Mouse (Mus musculus) CH12.LX (cell line): ENCODE results near the gene Keg1. TPM values are rescaled to one million over a fixed set of nuclear protein-coding genes. Genes with fewer than 3 reads are reported as not detected.

ENCODE experiments used
- DNase-seq: peaks from one replicate; pipeline ENCODE4 v3.0.0-alpha.2; 2013; ENCODE audit errors: extremely low read depth
- H3K27ac ChIP-seq: 2 replicates; pipeline ENCODE4 v1.5.1; 2012; ENCODE audit warnings: low read depth, mild to moderate bottlenecking, control low read depth, moderate library complexity; ENCODE audit not compliant: insufficient read depth
- H3K27me3 ChIP-seq: replicated peaks from 2 replicates; pipeline ENCODE3; 2012; ENCODE audit warnings: inconsistent platforms
- H3K36me3 ChIP-seq, 2 experiments: replicated peaks in 1 of 2; 2 replicates each; pipeline versions ENCODE3 to v1.6.1; 2012; ENCODE audit warnings: inconsistent platforms in 1 of 2, low read length in 1 of 2, mild to moderate bottlenecking in 1 of 2, mixed read lengths in 1 of 2, moderate library complexity in 1 of 2; ENCODE audit not compliant: control insufficient read depth in 1 of 2, insufficient read depth in 1 of 2
- H3K4me1 ChIP-seq, 2 experiments: 2 replicates each; pipeline ENCODE4 v1.6.1; 2012; ENCODE audit warnings: inconsistent platforms in 1 of 2, moderate library complexity in 1 of 2; ENCODE audit not compliant: insufficient read depth in 2 of 2, control insufficient read depth in 1 of 2
- H3K4me2 ChIP-seq: 2 replicates; pipeline ENCODE4 v1.6.1; 2012; ENCODE audit warnings: low read depth, mild to moderate bottlenecking, control low read depth; ENCODE audit not compliant: poor library complexity, insufficient read depth, severe bottlenecking
- H3K4me3 ChIP-seq, 3 experiments: fragments of 150-350 bp in 1 of 3; sonication (generic) in 1 of 3; replicated peaks in 1 of 3; 2 replicates each; pipeline versions ENCODE3 to v1.5.1; 2011 to 2012; ENCODE audit warnings: low read depth in 2 of 3, low read length in 2 of 3, mild to moderate bottlenecking in 2 of 3, moderate library complexity in 2 of 3, control low read depth in 1 of 3, improper control_type of control experiment in 1 of 3, inconsistent platforms in 1 of 3, mixed read lengths in 1 of 3; ENCODE audit not compliant: poor library complexity in 1 of 3
- H3K79me2 ChIP-seq: replicated peaks from 2 replicates; pipeline ENCODE4 v1.6.1; 2012; ENCODE audit warnings: mild to moderate bottlenecking, moderate library complexity; ENCODE audit not compliant: control insufficient read depth, poor library complexity, insufficient read depth, severe bottlenecking; ENCODE audit errors: extremely low read depth
- H3K9ac ChIP-seq: 2 replicates; pipeline ENCODE4 v1.6.1; 2012; ENCODE audit warnings: low read depth, mild to moderate bottlenecking, control low read depth, moderate library complexity; ENCODE audit not compliant: insufficient read depth
- H3K9me3 ChIP-seq: replicated peaks from 2 replicates; pipeline ENCODE3; 2012; ENCODE audit warnings: low read length, inconsistent platforms, mixed read lengths
- BHLHE40 ChIP-seq: IDR thresholded peaks from 2 replicates; pipeline ENCODE4 v1.6.1; 2011; ENCODE audit warnings: mild to moderate bottlenecking, low read depth, low read length, improper control_type of control experiment
- CHD2 ChIP-seq: IDR thresholded peaks from 2 replicates; pipeline ENCODE4 v1.6.1; 2011; ENCODE audit warnings: low read length, improper control_type of control experiment
- CTCF ChIP-seq, 2 experiments: IDR thresholded peaks in 1 of 2; conservative IDR thresholded peaks in 1 of 2; 2 replicates each; pipeline ENCODE4 v1.5.1; 2011 to 2012; ENCODE audit warnings: low read depth in 2 of 2, low read length in 2 of 2, improper control_type of control experiment in 1 of 2, inconsistent platforms in 1 of 2, mild to moderate bottlenecking in 1 of 2, moderate library complexity in 1 of 2
- ETS1 ChIP-seq: conservative IDR thresholded peaks from 2 replicates; pipeline ENCODE4 v1.6.1; 2012; ENCODE audit warnings: low read depth, mild to moderate bottlenecking, inconsistent platforms, low read length, improper control_type of control experiment, moderate library complexity
- GABPA ChIP-seq: IDR thresholded peaks from 2 replicates; pipeline ENCODE4 v1.6.1; 2012; ENCODE audit warnings: low read depth, low read length, improper control_type of control experiment, inconsistent platforms; ENCODE audit not compliant: insufficient replicate concordance
- HCFC1 ChIP-seq: IDR thresholded peaks from 2 replicates; pipeline ENCODE4 v1.6.1; 2012; ENCODE audit warnings: low read depth, mild to moderate bottlenecking, inconsistent platforms, low read length, improper control_type of control experiment
- MAFK ChIP-seq: IDR thresholded peaks from 2 replicates; pipeline ENCODE4 v1.6.1; 2011; ENCODE audit warnings: low read length, improper control_type of control experiment; ENCODE audit not compliant: insufficient replicate concordance
- MAZ ChIP-seq: IDR thresholded peaks from 2 replicates; pipeline ENCODE4 v1.6.1; 2012; ENCODE audit warnings: low read depth, mild to moderate bottlenecking, inconsistent platforms, low read length, improper control_type of control experiment, moderate library complexity
- NELFE ChIP-seq: IDR thresholded peaks from 2 replicates; pipeline ENCODE4 v1.6.1; 2011; ENCODE audit warnings: low read depth, low read length, improper control_type of control experiment
- POLR2A ChIP-seq: IDR thresholded peaks from 2 replicates; pipeline ENCODE4 v1.6.1; 2011; ENCODE audit warnings: low read depth, mild to moderate bottlenecking, improper control_type of control experiment, low read length
- POLR2AphosphoS2 ChIP-seq: IDR thresholded peaks from 2 replicates; pipeline ENCODE4 v1.6.1; 2011; ENCODE audit warnings: low read depth, low read length, improper control_type of control experiment
- RAD21 ChIP-seq: IDR thresholded peaks from 2 replicates; pipeline ENCODE4 v1.6.1; 2011; ENCODE audit warnings: low read depth, mild to moderate bottlenecking, low read length, improper control_type of control experiment, moderate library complexity
- RCOR1 ChIP-seq: conservative IDR thresholded peaks from 2 replicates; pipeline ENCODE4 v1.6.1; 2012; ENCODE audit warnings: low read depth, mild to moderate bottlenecking, inconsistent platforms, low read length, improper control_type of control experiment
- SIN3A ChIP-seq: IDR thresholded peaks from 2 replicates; pipeline ENCODE4 v1.6.1; 2012; ENCODE audit warnings: low read length, improper control_type of control experiment, inconsistent platforms
- SMC3 ChIP-seq: IDR thresholded peaks from 2 replicates; pipeline ENCODE4 v1.6.1; 2011; ENCODE audit warnings: low read depth, low read length, improper control_type of control experiment
- TBP ChIP-seq: conservative IDR thresholded peaks from 2 replicates; pipeline ENCODE4 v1.6.1; 2011; ENCODE audit warnings: low read depth, low read length, improper control_type of control experiment
- UBTF ChIP-seq: IDR thresholded peaks from 2 replicates; pipeline ENCODE4 v1.6.1; 2012; ENCODE audit warnings: low read depth, mild to moderate bottlenecking, inconsistent platforms, low read length, improper control_type of control experiment, moderate library complexity
- ZMIZ1 ChIP-seq: IDR thresholded peaks from 2 replicates; pipeline ENCODE4 v1.6.1; 2012; ENCODE audit warnings: low read depth, mild to moderate bottlenecking, inconsistent platforms, low read length, improper control_type of control experiment
- dilution Hi-C: fragments of 300-500 bp; cut with MboI; formaldehyde crosslinking; loops from 2 replicates; pipeline ENCODE4 v1.14.3; 2020; ENCODE audit warnings: low sequenced_read_pairs; ENCODE audit not compliant: extremely low pct_unique_long_range_greater_than_20kb, extremely low pct_ligation_motif_present
- in situ Hi-C: fragments of 300-500 bp; cut with MboI; formaldehyde crosslinking; loops from 3 replicates; pipeline ENCODE4 v1.14.3; 2019; ENCODE audit warnings: low sequenced_read_pairs, low pct_ligation_motif_present, low pct_unique_long_range_greater_than_20kb, mixed read lengths
- polyA plus RNA-seq: library from polyadenylated mRNA; unstranded; fragments of >175 nt; gene quantifications from 2 replicates; pipeline ENCODE4 v1.2.1, GENCODE M21; 2012; ENCODE audit warnings: low read depth; ENCODE audit not compliant: insufficient read length
- total RNA-seq, 2 experiments: library from RNA; depleted of rRNA; stranded (reverse); fragments of 300-350 nt in 1 of 2; fragments of >200 nt in 1 of 2; gene quantifications; 2 replicates each; pipeline ENCODE4 v1.2.3; 2012 to 2014

Keg1 gene
- total and polyA plus RNA-seq, 3 experiments = not detected

DNA sequence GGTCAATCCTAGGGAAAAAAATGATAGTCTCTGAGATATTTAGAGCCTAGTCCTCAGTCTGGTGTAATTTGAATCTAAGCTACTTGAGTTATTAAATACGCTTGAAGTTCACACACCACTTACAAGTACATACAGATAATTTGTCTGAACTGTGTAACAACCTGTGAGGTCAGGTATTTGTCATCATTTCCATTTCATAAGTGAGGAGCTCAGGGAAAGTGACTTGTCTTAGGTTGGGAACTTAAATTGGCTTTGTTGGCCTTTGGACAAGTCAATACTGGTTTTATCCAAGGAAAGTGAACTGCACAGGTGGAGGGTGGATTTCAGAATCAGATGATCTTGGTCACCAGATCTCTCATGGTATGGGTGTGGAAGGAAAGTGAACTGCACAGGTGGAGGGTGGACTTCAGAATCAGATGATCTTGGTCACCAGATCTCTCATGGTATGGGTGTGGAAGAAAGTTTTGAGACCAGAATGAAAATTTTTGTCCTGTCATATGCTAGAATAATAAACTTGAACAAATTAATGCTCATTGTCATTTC lies 63.4 kb downstream of the Keg1 start:
- Histone ChIP-seq H3K9me3 (no peaks in the 10 kb centered on the region), H3K4me1 (no peaks in the 10 kb centered on the region), H3K27me3 (no peaks in the 10 kb centered on the region), H3K9ac (no peak overlapping the region), H3K79me2 (no peaks in the 10 kb centered on the region), H3K27ac (no peak overlapping the region), H3K4me2 (no peak overlapping the region), H3K36me3 (peaks cover 17 to 22% of the 10 kb centered on the region in 2 experiments), H3K4me3 (no peak overlapping the region)
- in situ Hi-C loops (no loop called here), dilution Hi-C loops (no loop called here)
- DNase-seq = no peak
- TF ChIP-seq SIN3A = no peak
- TF ChIP-seq RCOR1 = no peak

DNA sequence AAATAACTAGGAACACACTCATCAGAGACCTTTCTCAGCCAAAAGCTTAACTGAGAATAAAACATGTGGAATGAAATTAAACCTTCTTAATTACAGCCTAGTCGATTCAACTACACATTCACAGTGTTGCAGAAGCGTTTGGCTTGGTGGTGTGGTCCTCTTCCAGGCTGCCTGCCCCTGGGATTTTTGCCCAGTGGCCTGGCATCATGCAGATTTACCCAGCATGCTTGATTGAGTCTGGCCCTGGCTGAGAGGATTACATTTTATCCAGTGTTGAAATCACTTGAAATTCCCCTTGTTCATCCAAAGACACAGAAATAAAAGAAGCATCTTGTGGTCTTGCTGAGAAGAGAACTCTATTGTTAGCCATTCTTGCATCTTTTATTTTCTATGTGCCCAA lies 64.1 kb downstream of the Keg1 start:
- Histone ChIP-seq H3K4me1 (no peaks in the 10 kb centered on the region), H3K9me3 (no peaks in the 10 kb centered on the region), H3K4me2 (no peak overlapping the region), H3K27ac (no peak overlapping the region), H3K36me3 (peaks cover 21 to 28% of the 10 kb centered on the region in 2 experiments), H3K27me3 (no peaks in the 10 kb centered on the region), H3K9ac (no peak overlapping the region), H3K79me2 (no peaks in the 10 kb centered on the region), H3K4me3 (no peak overlapping the region)
- DNase-seq = no peak
- in situ Hi-C loops = no loop called here
- TF ChIP-seq POLR2AphosphoS2 (no peak), SMC3 (no peak), CTCF (conservative IDR thresholded peaks at IDR 0.05 in 1 of 2, IDR thresholded peaks at IDR 0.05 in 1 of 2; ENCODE audit: low read depth in 2 of 2, low read length in 2 of 2) (no peak), MAZ (no peak), ETS1 (no peak), SIN3A (no peak), TBP (no peak), HCFC1 (no peak), ZMIZ1 (no peak), RAD21 (no peak), POLR2A (no peak), GABPA (no peak), UBTF (no peak), CHD2 (no peak), BHLHE40 (no peak), MAFK (no peak), NELFE (no peak)
- dilution Hi-C loops = no loop called here
